In genomic region chr5:102213145-102213544, GRCm38 (mm10) we compare ENCODE assay signal across 7 mouse cellular contexts.
DNase-seq lines count a peak whose midpoint lies in the region; ATAC-seq and TF ChIP-seq lines count a peak whose summit lies in the region.

No protein-coding gene starts in this region.

- no peak overlapping the region for H3K9ac ChIP-seq in liver, embryonic 14.5 days (replicated peaks)
- no peak overlapping the region for H3K9ac ChIP-seq in limb, embryonic 11.5 days (ENCODE audit: low read length)

- TF ChIP-seq CTCF in liver, embryonic 14.5 days (IDR thresholded peaks at IDR 0.05; ENCODE audit: low read depth): peak; percentile 33
- peak; percentile 67 for TF ChIP-seq CTCF in Patski (IDR thresholded peaks at IDR 0.05)

- POLR2A ChIA-PET in Patski (lab: Charles Lee): no interaction called here

- in situ Hi-C loops in Patski (cut with MboI; ENCODE audit: low pct_unique_long_range_greater_than_20kb): loop anchor here (25.0 kb wide), 1 partner anchor 949 kb away; no protein-coding TSS in a partner anchor

- H3K27me3 ChIP-seq in liver, embryonic 14.5 days (ENCODE audit: control insufficient read depth, insufficient read depth, low read length): no peaks in the 10 kb centered on the region
- no peaks in the 10 kb centered on the region for H3K27me3 ChIP-seq in Patski
- H3K27me3 ChIP-seq in limb, embryonic 11.5 days (ENCODE audit: control insufficient read depth, insufficient read depth, low read length): no peaks in the 10 kb centered on the region

- CTCF ChIA-PET in Patski (lab: Charles Lee): interaction anchor here (0.6 to 1.7 kb wide), 3 partner anchors 57 to 479 kb away, joined by 3 read pairs; no protein-coding TSS in a partner anchor

- ATAC-seq in liver, embryonic 14.5 days (ENCODE audit: insufficient read depth): no peak
- no peak for ATAC-seq in Patski
- ATAC-seq in limb, embryonic 11.5 days (ENCODE audit: insufficient number of reproducible peaks, low FRiP score, low TSS enrichment, low read depth): no peak

- intact Hi-C loops in heart, postnatal 14 days (cut with DNase I): no loop called here

- no peak for TF ChIP-seq EP300 in liver, embryonic 14.5 days (IDR thresholded peaks at IDR 0.05; ENCODE audit: low read depth)

- H3K9me3 ChIP-seq in liver, embryonic 14.5 days (ENCODE audit: control insufficient read depth, low read length): no peaks in the 10 kb centered on the region
- H3K9me3 ChIP-seq in limb, embryonic 11.5 days (ENCODE audit: control insufficient read depth, low read length): no peaks in the 10 kb centered on the region

- WGBS in liver, embryonic 14.5 days (ENCODE audit: insufficient replicate concordance): 36% methylated on average over 6 of the region's 6 CpGs
- WGBS in limb, embryonic 11.5 days: 69% methylated on average over 6 of the region's 6 CpGs

- H3K27ac ChIP-seq in liver, embryonic 14.5 days: no peak overlapping the region
- H3K27ac ChIP-seq in limb, embryonic 11.5 days (replicated peaks; ENCODE audit: low read depth, low read length): no peak overlapping the region

- no peak overlapping the region for H3K4me2 ChIP-seq in liver, embryonic 14.5 days (ENCODE audit: low read depth)
- H3K4me2 ChIP-seq in limb, embryonic 11.5 days (ENCODE audit: low read depth, severe bottlenecking): no peak overlapping the region

- H3K4me1 ChIP-seq in liver, embryonic 14.5 days (replicated peaks; ENCODE audit: control insufficient read depth in 2 of 2, insufficient read depth in 2 of 2, low read length in 1 of 2): no peaks in the 10 kb centered on the region
- H3K4me1 ChIP-seq in limb, embryonic 11.5 days (ENCODE audit: control insufficient read depth, insufficient read depth, low read length): no peaks in the 10 kb centered on the region

- H3K36me3 ChIP-seq in liver, embryonic 14.5 days (replicated peaks; ENCODE audit: control insufficient read depth, insufficient read depth, low read depth): no peaks in the 10 kb centered on the region
- H3K36me3 ChIP-seq in limb, embryonic 11.5 days (ENCODE audit: control insufficient read depth, insufficient read depth, low read length): no peaks in the 10 kb centered on the region

- no peak overlapping the region for H3K4me3 ChIP-seq in liver, embryonic 14.5 days (ENCODE audit: insufficient read depth in 1 of 2, low read depth in 2 of 2, low read length in 2 of 2)
- no peak overlapping the region for H3K4me3 ChIP-seq in limb, embryonic 11.5 days (ENCODE audit: low read depth, low read length)

- DNase-seq in liver, embryonic 14.5 days (ENCODE audit: low read depth in 3 of 3, low spot score in 3 of 3): no peak
- DNase-seq in liver: no peak
- DNase-seq in Patski (ENCODE audit: low read depth, low spot score): no peak
- peak; percentile 3 for DNase-seq in c-Kit-positive CD71-negative TER-119-negative erythroid progenitor cells, embryonic 14.5 days (ENCODE audit: low read depth)
- DNase-seq in heart, postnatal 14 days: peak; percentile 16 to 40
- DNase-seq in limb, embryonic 11.5 days (ENCODE audit: low spot score): peak; percentile 62
- DNase-seq in urinary bladder, postnatal 36 days (ENCODE audit: low spot score in 2 of 2): peak; percentile 42 to 70

Comparison
In these comparisons a context has a peak if more than half of its experiments do, and no peak if none do; other contexts are left out.
1. DNase-seq: peak in c-Kit-positive CD71-negative TER-119-negative erythroid progenitor cells, embryonic 14.5 days (single experiment), heart, postnatal 14 days (2 of 2), limb, embryonic 11.5 days (single experiment) and urinary bladder, postnatal 36 days (2 of 2); none in liver, embryonic 14.5 days (0 of 3), liver (single experiment) and Patski (single experiment).